Comparison of ENCODE assay signal across 19 mouse cellular contexts in genomic region chr19:43463546-43464293, GRCm38 (mm10). TPM values are rescaled to one million over a fixed set of nuclear protein-coding genes. Genes with fewer than 3 reads are reported as not detected.
DNase-seq lines count a peak whose midpoint lies in the region; ATAC-seq lines count a peak whose summit lies in the region.
"Had no signal": no experiment of that assay in that cellular context is flagged by ENCODE, and none has a peak within 500 bp of the region (broad histone marks: within the 10 kb centered on the region; RNA-seq: fewer than 3 reads in every experiment).

No protein-coding gene starts in this region.

- H3K9me3 ChIP-seq in midbrain, embryonic 11.5 days (ENCODE audit: control insufficient read depth, low read length): no peaks in the 10 kb centered on the region
- H3K9me3 ChIP-seq in midbrain, embryonic 13.5 days: no peaks in the 10 kb centered on the region
- H3K9me3 ChIP-seq: hindbrain, embryonic 10.5 days; limb, embryonic 15.5 days had no signal

- H3K4me1 ChIP-seq in midbrain, embryonic 11.5 days (ENCODE audit: control insufficient read depth, insufficient read depth, low read length): no peaks in the 10 kb centered on the region
- H3K4me1 ChIP-seq in midbrain, embryonic 13.5 days (replicated peaks): no peaks in the 10 kb centered on the region
- H3K4me1 ChIP-seq: hindbrain, embryonic 10.5 days; limb, embryonic 15.5 days; neural tube, embryonic 13.5 days had no signal

- H3K4me2 ChIP-seq in midbrain, embryonic 11.5 days: no peak overlapping the region
- no peak overlapping the region for H3K4me2 ChIP-seq in midbrain, embryonic 13.5 days (replicated peaks)
- H3K4me2 ChIP-seq: limb, embryonic 15.5 days; neural tube, embryonic 13.5 days had no signal

- no peaks in the 10 kb centered on the region for H3K27me3 ChIP-seq in midbrain, embryonic 11.5 days (ENCODE audit: control insufficient read depth, insufficient read depth, low read length)
- H3K27me3 ChIP-seq in midbrain, embryonic 13.5 days: no peaks in the 10 kb centered on the region
- H3K27me3 ChIP-seq: limb, embryonic 15.5 days; neural tube, embryonic 13.5 days had no signal

- no peak for ATAC-seq in midbrain, embryonic 11.5 days (ENCODE audit: low FRiP score)
- ATAC-seq in midbrain, embryonic 13.5 days: no peak
- no peak for ATAC-seq in megakaryocyte-erythroid progenitor cell, adult 5-6 weeks (replicated peaks; ENCODE audit: low FRiP score, low TSS enrichment, poor library complexity, severe bottlenecking)
- ATAC-seq: forebrain, embryonic 16.5 days had no signal

- H3K9ac ChIP-seq in midbrain, embryonic 11.5 days (ENCODE audit: low read length): no peak overlapping the region
- H3K9ac ChIP-seq in midbrain, embryonic 13.5 days (replicated peaks): no peak overlapping the region
- H3K9ac ChIP-seq: limb, embryonic 15.5 days; neural tube, embryonic 13.5 days had no signal

- 86% methylated on average over 7 of the region's 7 CpGs for WGBS in midbrain, embryonic 11.5 days
- 92% methylated on average over 7 of the region's 7 CpGs for WGBS in midbrain, embryonic 13.5 days

- no peaks in the 10 kb centered on the region for H3K36me3 ChIP-seq in midbrain, embryonic 11.5 days (ENCODE audit: control insufficient read depth, insufficient read depth, low read length)
- H3K36me3 ChIP-seq in midbrain, embryonic 13.5 days: no peaks in the 10 kb centered on the region
- H3K36me3 ChIP-seq: hindbrain, embryonic 10.5 days; limb, embryonic 15.5 days; neural tube, embryonic 13.5 days had no signal

- no peak overlapping the region for H3K27ac ChIP-seq in midbrain, embryonic 11.5 days (ENCODE audit: low read depth, low read length)
- H3K27ac ChIP-seq in midbrain, embryonic 13.5 days: no peak overlapping the region
- H3K27ac ChIP-seq: heart, adult 2 months; hindbrain, embryonic 10.5 days; limb, embryonic 15.5 days; neural tube, embryonic 13.5 days had no signal

- DNase-seq in midbrain, embryonic 11.5 days (ENCODE audit: low spot score, missing footprints): peak; percentile 75
- DNase-seq in kidney, adult 9 months: peak; percentile 93
- peak; percentile 62 to 89 for DNase-seq in kidney, postnatal 36 days
- no peak for DNase-seq in urinary bladder, postnatal 10 days (ENCODE audit: low spot score)
- no peak for DNase-seq in MN1 (ENCODE audit: low spot score)
- DNase-seq: adrenal gland, postnatal 10 days; B cell, adult 2 months; cerebellum, adult 11-12 months; heart, adult 2 months; lung, postnatal 14 days; thymus, postnatal 25 days had no signal

- no peak overlapping the region for H3K4me3 ChIP-seq in midbrain, embryonic 11.5 days (ENCODE audit: low read depth, low read length)
- no peak overlapping the region for H3K4me3 ChIP-seq in midbrain, embryonic 13.5 days (replicated peaks)
- H3K4me3 ChIP-seq: erythroblast, embryonic 14.5 days; heart, adult 2 months; hindbrain, embryonic 10.5 days; limb, embryonic 15.5 days; neural tube, embryonic 13.5 days had no signal

RNA-seq across cellular contexts. Expression of gene Cnnm1, which starts 23.5 kb away (rescaled TPM):
- polyA plus RNA-seq in midbrain, embryonic 11.5 days (2014; fragmentation: Nextera tagmentation; extraction: Ambion mirVana): 0.26 and 0.28 TPM in 2 replicates
- 0.80 and 1.3 TPM in 2 replicates for polyA plus RNA-seq in midbrain, embryonic 13.5 days (2015; fragmentation: Nextera tagmentation; extraction: Ambion mirVana)
- total RNA-seq in megakaryocyte-erythroid progenitor cell, adult 5-6 weeks (2014; fragmentation: Nextera tagmentation): 0.27 and 2.5 TPM in 2 replicates
- total RNA-seq in megakaryocyte-erythroid progenitor cell, adult 5-6 weeks (2017): 0.33 TPM in 1 of 2 replicates, not detected in the other
- total RNA-seq: monocyte, adult 5-6 weeks had no signal
- polyA plus RNA-seq: erythroblast, embryonic 14.5 days had no signal

Comparison
In these comparisons a context has a peak if more than half of its experiments do, and no peak if none do; other contexts are left out.
1. DNase-seq: peak in midbrain, embryonic 11.5 days (single experiment), kidney, adult 9 months (single experiment) and kidney, postnatal 36 days (2 of 2); none in urinary bladder, postnatal 10 days (single experiment) and MN1 (single experiment).